Mouse (Mus musculus) spleen, embryonic (tissue): ENCODE results near the gene Hoxc5.

Experiments used
- CTCF ChIA-PET: fragments of 350-600 bp; sonication (Branson Sonifier 250); formaldehyde crosslinking; loops from one replicate; lab custom pipeline; 2022; lab: Charles Lee

Hoxc5 gene

DNA sequence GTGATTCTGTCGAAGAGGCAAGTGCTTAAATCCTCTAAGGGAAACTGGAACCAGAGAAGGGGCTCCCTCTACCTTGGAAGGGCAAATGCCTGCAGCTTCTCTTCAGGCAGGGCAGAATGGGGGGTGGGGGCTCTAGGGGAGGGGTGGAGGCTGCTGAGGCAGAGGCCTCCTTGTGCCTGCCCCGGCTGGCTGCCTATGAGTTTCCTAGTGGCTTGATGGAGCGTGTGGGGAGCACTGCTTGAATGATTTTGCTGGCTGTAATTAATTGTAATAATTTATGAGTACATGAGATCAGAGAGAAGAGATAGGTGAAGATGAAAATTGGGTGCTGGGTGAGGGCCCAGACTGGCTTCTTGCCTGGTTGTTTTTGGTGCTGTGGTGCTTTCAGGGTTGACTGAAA lies 17.7 kb downstream of the Hoxc5 start:
- CTCF ChIA-PET: interaction anchor here (0.5 kb wide), 1 partner anchor 33 kb away, joined by 3 read pairs; no protein-coding TSS in a partner anchor

DNA sequence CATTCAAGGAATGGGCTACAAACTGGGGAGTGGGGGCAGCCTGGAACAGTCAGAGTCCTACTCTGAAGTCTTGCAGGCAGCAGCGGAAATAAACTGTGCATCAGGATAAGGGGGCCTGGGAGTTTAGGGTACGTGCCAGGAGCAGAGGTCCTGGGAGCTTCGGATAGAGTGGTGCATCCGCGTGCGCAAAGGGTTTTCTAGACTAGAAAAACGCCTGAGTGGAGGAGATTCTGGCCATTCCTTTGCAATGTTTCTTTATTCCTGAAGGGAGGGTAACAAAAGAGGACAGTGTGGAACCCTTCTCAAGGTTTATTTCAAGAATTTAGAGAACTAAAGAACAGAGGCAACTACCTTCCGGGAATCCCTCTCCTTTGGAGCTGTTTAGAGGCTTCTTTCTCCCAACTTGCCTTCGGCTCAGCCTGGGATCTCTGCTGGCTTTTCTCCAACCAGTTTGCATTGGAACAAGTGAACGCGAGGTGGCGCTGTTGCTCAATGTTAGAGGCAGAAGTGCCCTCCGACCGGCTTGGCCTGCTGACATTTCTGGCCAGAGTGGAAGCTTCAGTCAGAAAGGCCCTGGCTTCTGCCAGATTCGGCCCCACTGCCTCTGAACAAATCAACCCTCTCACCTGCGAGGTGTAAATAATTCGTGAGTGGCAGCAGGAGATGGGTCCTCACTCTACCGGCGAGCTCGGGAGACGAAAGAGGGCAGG lies 20.0 kb downstream of the Hoxc5 start:
- CTCF ChIA-PET: interaction anchor here (0.6 to 1.3 kb wide), 6 partner anchors 15 to 469 kb away, joined by 3 to 4 read pairs (median 4); no protein-coding TSS in a partner anchor

DNA sequence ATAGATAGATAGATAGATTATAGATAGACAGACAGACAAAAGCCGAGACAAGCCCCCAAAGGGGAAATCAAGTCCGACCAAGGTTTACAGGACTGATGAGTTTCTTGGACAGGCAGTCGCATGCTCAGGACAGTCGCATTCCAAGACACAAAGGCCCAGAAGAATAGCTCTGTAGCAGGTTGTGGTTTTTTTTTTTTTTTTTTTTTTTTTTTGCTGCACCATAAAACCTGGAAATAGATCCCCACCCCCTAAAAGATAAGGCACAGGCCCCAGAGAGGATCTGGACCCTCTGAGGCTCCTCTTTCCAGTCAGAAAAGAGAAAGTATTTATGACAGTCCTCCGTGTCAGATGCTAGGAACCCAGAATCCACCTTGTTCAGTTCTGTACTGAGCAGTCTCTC lies 20.8 kb downstream of the Hoxc5 start:
- CTCF ChIA-PET: interaction anchor here (0.6 to 0.9 kb wide), 4 partner anchors 26 to 761 kb away, joined by 4 to 8 read pairs (median 4); no protein-coding TSS in a partner anchor

DNA sequence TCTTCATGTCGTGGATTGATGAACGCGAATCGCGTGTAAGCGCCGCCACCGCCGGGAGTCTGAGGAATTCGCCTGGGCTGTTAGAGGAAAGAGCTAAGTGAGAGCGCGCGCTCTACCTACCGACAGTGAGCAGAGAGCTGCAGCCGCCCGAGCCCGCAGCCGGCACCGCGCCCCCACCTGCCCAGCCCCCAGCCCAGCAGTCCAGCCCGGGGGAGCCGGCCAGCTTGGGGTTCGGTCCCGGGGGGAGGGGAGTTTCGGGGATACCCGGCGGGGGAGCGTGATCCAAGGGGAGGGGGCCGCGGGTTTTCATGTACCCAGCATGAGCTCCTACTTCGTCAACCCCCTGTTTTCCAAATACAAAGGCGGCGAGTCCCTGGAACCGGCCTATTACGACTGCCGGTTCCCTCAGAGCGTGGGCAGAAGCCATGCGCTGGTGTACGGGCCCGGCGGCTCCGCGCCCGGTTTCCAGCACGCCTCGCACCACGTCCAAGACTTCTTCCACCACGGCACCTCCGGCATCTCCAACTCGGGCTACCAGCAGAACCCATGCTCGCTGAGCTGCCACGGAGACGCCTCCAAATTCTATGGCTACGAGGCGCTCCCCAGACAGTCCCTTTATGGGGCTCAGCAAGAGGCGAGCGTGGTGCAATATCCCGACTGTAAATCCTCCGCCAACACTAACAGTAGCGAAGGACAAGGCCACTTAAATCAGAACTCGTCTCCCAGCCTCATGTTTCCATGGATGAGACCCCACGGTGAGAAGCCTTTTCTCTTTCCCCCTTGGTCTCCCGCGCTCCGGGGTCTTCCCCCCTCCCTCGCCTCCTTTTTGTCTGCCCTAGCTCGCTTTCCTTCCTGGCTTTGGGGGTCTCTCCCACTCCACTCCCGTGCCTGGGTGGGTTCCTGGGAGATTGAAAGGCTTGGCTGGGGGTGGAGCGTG lies 23.5 kb downstream of the Hoxc5 start, which contains the start of gene Hoxc8:
Hoxc8 (plus strand) TSS at position 147 of the 937 bp plus-strand sequence.
- CTCF ChIA-PET: interaction anchor here (0.9 to 1.1 kb wide), 2 partner anchors 19 to 143 kb away, joined by 3 to 4 read pairs; no protein-coding TSS in a partner anchor

DNA sequence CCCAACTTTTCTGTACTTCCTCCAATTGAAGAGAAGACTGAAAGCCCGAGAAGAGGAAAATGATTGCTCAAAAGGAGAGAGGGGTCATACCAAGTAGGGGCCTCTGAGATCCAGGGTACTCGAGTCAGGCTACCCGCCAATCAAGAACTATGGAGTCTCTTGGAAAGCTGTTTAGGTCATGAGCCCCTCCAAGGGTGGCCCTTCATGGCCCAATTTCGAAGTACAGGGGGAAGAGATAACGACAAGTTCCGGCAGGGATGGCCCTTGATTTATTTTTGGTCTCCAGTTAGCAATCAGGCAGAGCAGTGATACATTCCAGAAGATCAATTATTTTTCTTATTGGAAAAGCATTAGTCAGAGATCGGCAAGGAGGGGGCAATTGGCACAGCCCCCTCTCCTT lies 24.5 kb downstream of the Hoxc5 start:
- CTCF ChIA-PET: interaction anchor here (0.8 kb wide), 1 partner anchor 186 kb away, joined by 4 read pairs; no protein-coding TSS in a partner anchor

DNA sequence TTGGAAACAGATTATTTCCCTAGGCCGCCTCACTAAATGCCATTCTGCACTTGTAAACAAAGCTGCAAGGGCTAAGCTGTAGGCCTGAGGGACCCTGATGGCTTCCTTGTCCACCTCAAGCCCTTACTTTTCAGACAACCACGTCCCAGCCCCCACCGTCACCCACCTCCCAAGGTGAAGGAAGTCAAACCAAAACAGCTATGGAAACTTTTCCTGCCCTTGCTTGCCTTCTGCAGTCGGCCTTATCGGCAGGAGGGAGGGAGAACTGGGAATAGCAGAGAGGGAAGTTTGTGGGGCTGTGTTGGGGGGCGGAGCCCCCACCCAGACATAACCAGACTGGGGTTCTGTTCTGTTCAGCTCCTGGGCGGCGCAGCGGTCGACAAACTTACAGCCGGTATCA lies 25.0 kb downstream of the Hoxc5 start:
- CTCF ChIA-PET: interaction anchor here (0.7 to 0.8 kb wide), 2 partner anchors 186 to 189 kb away, joined by 4 to 9 read pairs; no protein-coding TSS in a partner anchor

- CTCF ChIA-PET: interaction anchor here (0.7 kb wide), 1 partner anchor 189 kb away, joined by 9 read pairs; no protein-coding TSS in a partner anchor
These were observed 25.6 kb downstream of the Hoxc5 start for GRCm38 (mm10) chr15:102992863-102993262.

- CTCF ChIA-PET: interaction anchor here (1.3 kb wide), 1 partner anchor 17 kb away, joined by 3 read pairs; no protein-coding TSS in a partner anchor
These were observed 29.3 kb downstream of the Hoxc5 start for GRCm38 (mm10) chr15:102996548-102996947.

GRCm38 (mm10) chr15:102997431-102997830 lies 30.2 kb downstream of the Hoxc5 start:
- CTCF ChIA-PET: interaction anchor here (1.3 kb wide), 1 partner anchor 16 kb away, joined by 3 read pairs; no protein-coding TSS in a partner anchor

DNA sequence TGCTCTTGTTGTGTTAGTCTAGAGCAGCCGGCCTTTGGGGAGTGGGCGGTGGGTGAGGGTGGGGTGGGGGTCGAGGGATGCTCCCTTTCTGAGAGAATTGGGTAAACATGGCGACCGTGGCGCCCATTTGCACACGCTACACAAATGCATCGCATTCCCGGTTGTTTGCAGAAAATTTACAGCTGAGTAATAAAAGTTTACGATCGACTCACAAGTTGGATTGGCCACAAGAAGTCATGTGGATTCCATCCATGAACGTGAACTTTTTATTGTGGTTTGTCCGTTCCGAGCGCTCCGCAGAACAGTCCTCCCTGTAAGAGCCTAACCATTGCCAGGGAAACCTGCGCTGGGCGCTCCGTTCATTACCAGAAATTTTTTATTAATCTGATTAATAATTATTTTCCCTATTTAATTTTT lies 30.7 kb downstream of the Hoxc5 start, which contains the start of gene Hoxc6:
Hoxc6 (plus strand) TSS at position 319 of the 417 bp plus-strand sequence.
- CTCF ChIA-PET: interaction anchor here (1.3 kb wide), 1 partner anchor 15 kb away, joined by 3 read pairs; no protein-coding TSS in a partner anchor

GRCm38 (mm10) chr15:102998608-102999182 lies 31.5 kb downstream of the Hoxc5 start:
- CTCF ChIA-PET: no interaction called here

DNA sequence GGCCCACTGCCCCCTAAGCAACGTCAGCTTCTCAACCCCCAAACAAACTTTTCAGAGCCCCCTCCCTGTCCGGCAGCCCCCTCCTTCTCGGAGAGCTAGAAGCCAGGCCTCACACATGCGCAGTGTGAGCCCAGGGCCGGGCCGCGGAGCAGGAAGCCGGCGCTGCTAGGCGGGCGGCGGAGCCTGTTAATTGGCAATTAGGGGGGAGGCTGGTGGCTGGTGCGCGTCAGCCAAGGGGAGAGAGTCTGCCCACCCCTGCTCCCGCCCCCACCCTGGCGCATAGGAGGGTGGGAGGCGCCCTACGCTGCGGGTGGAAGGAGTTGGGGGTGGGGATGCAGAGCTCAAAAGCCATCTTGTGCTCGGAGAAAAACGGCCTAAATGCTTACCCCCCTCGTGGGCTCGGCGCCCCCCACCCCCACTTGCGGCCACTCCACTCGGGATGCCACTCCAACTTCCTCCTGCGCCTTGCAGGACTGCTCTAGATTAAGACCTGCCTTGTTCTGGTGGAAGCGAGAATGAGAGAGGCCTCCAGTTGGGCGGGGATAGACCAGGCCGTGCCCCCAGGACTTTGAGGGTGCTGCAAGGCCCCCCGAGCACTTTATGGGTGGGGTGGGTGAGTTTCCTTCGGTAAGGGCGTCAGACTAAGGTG lies 32.1 kb downstream of the Hoxc5 start:
- CTCF ChIA-PET: interaction anchor here (0.6 kb wide), 2 partner anchors 116 to 1808 kb away, joined by 8 to 10 read pairs; no protein-coding TSS in a partner anchor

GRCm38 (mm10) chr15:102999955-103000354 lies 32.7 kb downstream of the Hoxc5 start:
- CTCF ChIA-PET: interaction anchor here (0.6 kb wide), 2 partner anchors 115 to 1809 kb away, joined by 8 to 10 read pairs; no protein-coding TSS in a partner anchor

- CTCF ChIA-PET: no interaction called here
These were observed 33.3 kb downstream of the Hoxc5 start for GRCm38 (mm10) chr15:103000501-103000901.

GRCm38 (mm10) chr15:103001370-103001769 lies 34.1 kb downstream of the Hoxc5 start:
- CTCF ChIA-PET: no interaction called here

GRCm38 (mm10) chr15:103002156-103002555 lies 34.9 kb downstream of the Hoxc5 start:
- CTCF ChIA-PET: interaction anchor here (0.6 kb wide), 1 partner anchor 116 kb away, joined by 6 read pairs; no protein-coding TSS in a partner anchor

DNA sequence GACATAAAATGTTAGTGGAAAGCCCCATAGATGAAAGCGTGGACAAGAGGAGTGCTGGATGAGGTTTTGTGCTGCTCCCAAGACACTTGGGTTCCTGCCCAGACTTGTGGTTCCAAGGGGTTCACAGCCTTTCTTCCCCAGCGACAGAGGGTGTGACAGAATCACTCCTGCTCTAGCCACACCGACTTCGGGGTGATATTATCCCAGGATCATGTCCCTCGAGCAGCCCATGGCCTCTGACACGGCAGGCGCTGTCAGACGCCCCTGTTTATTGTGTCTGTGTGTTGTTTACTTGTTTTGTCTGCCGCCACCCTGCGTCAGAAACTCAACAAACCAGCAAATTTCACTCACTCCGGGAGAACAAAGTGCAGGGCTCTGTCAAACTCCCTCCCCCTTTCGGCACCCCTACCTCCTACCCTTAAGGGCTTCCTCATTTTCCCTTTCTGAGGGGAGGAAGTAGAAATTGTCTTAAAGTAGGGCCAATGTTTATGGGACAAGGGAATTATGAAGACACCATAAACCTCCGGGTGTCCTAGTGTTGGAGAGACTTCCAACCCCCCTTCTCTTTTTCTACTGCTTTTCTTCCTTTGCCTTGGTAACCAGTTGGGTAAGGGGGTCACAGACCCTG lies 35.7 kb downstream of the Hoxc5 start:
- CTCF ChIA-PET: interaction anchor here (0.6 kb wide), 1 partner anchor 116 kb away, joined by 6 read pairs; no protein-coding TSS in a partner anchor

- CTCF ChIA-PET: interaction anchor here (0.5 kb wide), 1 partner anchor 55 kb away, joined by 4 read pairs; no protein-coding TSS in a partner anchor
These were observed 38.1 kb downstream of the Hoxc5 start for GRCm38 (mm10) chr15:103005308-103005707.

DNA sequence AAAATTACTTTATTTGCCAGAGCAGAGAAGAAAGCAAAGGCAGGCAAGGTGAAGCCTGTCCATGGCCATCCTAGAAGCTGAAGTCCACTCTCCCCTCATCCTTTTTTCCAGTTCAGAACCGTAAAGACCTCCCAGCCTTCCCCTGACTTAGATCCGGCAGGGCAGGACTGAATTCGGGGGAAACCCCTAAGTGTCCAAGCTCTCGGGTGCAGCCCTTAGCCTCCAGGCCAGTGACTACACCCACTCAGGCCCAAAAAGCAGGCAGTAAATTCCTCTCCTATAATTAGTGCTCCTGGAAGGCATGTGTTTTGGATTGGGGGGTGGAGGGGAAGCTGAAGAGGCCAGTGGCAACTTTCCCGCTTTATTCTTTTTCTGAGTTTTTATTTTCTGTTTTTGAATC lies 38.6 kb downstream of the Hoxc5 start:
- CTCF ChIA-PET: interaction anchor here (0.7 to 1.2 kb wide), 2 partner anchors 19 to 166 kb away, joined by 3 to 4 read pairs; no protein-coding TSS in a partner anchor
